Mouse (Mus musculus): ENCODE measurements at regions not wholly inside any gene's neighbourhood (a gene's known extent, or its start where the extent isn't known, plus 50 kb on each side); places are given as distances from the start of the nearest gene placed in this dataset.

- no peak for DNase-seq
Observed at GRCm38 (mm10) chr3:63036691-63037090, 204.6 kb upstream of the Mme start.

- DNase-seq = no peak
Observed at GRCm38 (mm10) chr3:63070786-63071185, 170.6 kb upstream of the Mme start.

GRCm38 (mm10) chr3:63073051-63073450 is 168.3 kb upstream of the Mme start:
- no peak for DNase-seq

- DNase-seq = no peak
Observed at GRCm38 (mm10) chr3:63078181-63078580, 163.2 kb upstream of the Mme start.

- no peak for DNase-seq
Observed at GRCm38 (mm10) chr3:63082161-63082560, 159.2 kb upstream of the Mme start.

- no peak for DNase-seq
Observed at GRCm38 (mm10) chr3:63085426-63085825, 155.9 kb upstream of the Mme start.

GRCm38 (mm10) chr3:63092901-63093300 is 148.4 kb upstream of the Mme start:
- no peak for DNase-seq

- no peak for DNase-seq
Observed at GRCm38 (mm10) chr3:63115216-63115615, 126.1 kb upstream of the Mme start.

- no peak for DNase-seq
Observed at GRCm38 (mm10) chr3:63131883-63132282, 109.5 kb upstream of the Mme start.

- DNase-seq = no peak
Observed at GRCm38 (mm10) chr3:63137391-63138147, 103.8 kb upstream of the Mme start.

GRCm38 (mm10) chr3:63146237-63146636 is 95.1 kb upstream of the Mme start:
- DNase-seq = no peak

GRCm38 (mm10) chr3:63182411-63183166 is 58.7 kb upstream of the Mme start:
- no peak for DNase-seq

- peak; percentile 1 for DNase-seq
Observed at GRCm38 (mm10) chr3:63187836-63188440, 53.4 kb upstream of the Mme start.

All from right cerebral cortex, adult 18-20 months (tissue).